Mouse (Mus musculus) urinary bladder, adult 18-20 months (tissue): ENCODE results near the gene Sh3d19.
"Not testable (repeated sequence)": the region's sequence is repeated elsewhere in the genome, so short reads cannot be mapped to it uniquely, and the experiment has no call there.

ENCODE experiments used
- DNase-seq, 2 experiments: peaks; one replicate each; pipeline ENCODE4 v3.0.0; 2022; ENCODE audit warnings: low spot score in 2 of 2, mixed read lengths in 2 of 2

Sh3d19 gene

GRCm38 (mm10) chr3:85980036-85980435 is 9.1 kb downstream of the Sh3d19 start:
- no peak for DNase-seq

- DNase-seq: not testable (repeated sequence)
Measured at GRCm38 (mm10) chr3:85981761-85982160, 10.9 kb downstream of the Sh3d19 start.

GRCm38 (mm10) chr3:85984537-85984936 is 13.6 kb downstream of the Sh3d19 start:
- DNase-seq: no peak

- no peak for DNase-seq
Measured at GRCm38 (mm10) chr3:85987225-85987624, 16.3 kb downstream of the Sh3d19 start.

- no peak for DNase-seq
Measured at GRCm38 (mm10) chr3:85991140-85991801, 20.4 kb downstream of the Sh3d19 start.

GRCm38 (mm10) chr3:85991802-85992156 is 20.9 kb downstream of the Sh3d19 start:
- DNase-seq: no peak

GRCm38 (mm10) chr3:85993744-85994143 is 22.8 kb downstream of the Sh3d19 start:
- DNase-seq: no peak

GRCm38 (mm10) chr3:85994645-85995044 is 23.7 kb downstream of the Sh3d19 start:
- DNase-seq: peak in 1 of 2 experiments; percentile 42

- no peak for DNase-seq
Measured at GRCm38 (mm10) chr3:86001271-86001670, 30.4 kb downstream of the Sh3d19 start.

GRCm38 (mm10) chr3:86002423-86002822 is 31.5 kb downstream of the Sh3d19 start, which contains the start of gene Prss48:
Prss48 (minus strand) TSS chr3:86002491.
- no peak for DNase-seq

GRCm38 (mm10) chr3:86002940-86003339 is 32.0 kb downstream of the Sh3d19 start:
- DNase-seq: no peak

GRCm38 (mm10) chr3:86004751-86005150 is 33.8 kb downstream of the Sh3d19 start:
- no peak for DNase-seq

GRCm38 (mm10) chr3:86010618-86011017 is 39.7 kb downstream of the Sh3d19 start:
- no peak for DNase-seq

GRCm38 (mm10) chr3:86011373-86011772 is 40.5 kb downstream of the Sh3d19 start:
- DNase-seq: no peak

- DNase-seq: no peak
Measured at GRCm38 (mm10) chr3:86011833-86012232, 40.9 kb downstream of the Sh3d19 start.

GRCm38 (mm10) chr3:86013837-86014236 is 42.9 kb downstream of the Sh3d19 start:
- DNase-seq: no peak

- DNase-seq: no peak
Measured at GRCm38 (mm10) chr3:86016965-86017364, 46.1 kb downstream of the Sh3d19 start.

GRCm38 (mm10) chr3:86017484-86017883 is 46.6 kb downstream of the Sh3d19 start:
- no peak for DNase-seq

- no peak for DNase-seq
Measured at GRCm38 (mm10) chr3:86020921-86021650, 50.2 kb downstream of the Sh3d19 start.

- no peak for DNase-seq
Measured at GRCm38 (mm10) chr3:86021651-86022050, 50.7 kb downstream of the Sh3d19 start.

- no peak for DNase-seq
Measured at GRCm38 (mm10) chr3:86024065-86024795, 53.3 kb downstream of the Sh3d19 start.

- DNase-seq: no peak
Measured at GRCm38 (mm10) chr3:86025341-86026137, 54.6 kb downstream of the Sh3d19 start.
